Mouse (Mus musculus): ENCODE data around the gene Srgap3.

The Srgap3 gene

DNA sequence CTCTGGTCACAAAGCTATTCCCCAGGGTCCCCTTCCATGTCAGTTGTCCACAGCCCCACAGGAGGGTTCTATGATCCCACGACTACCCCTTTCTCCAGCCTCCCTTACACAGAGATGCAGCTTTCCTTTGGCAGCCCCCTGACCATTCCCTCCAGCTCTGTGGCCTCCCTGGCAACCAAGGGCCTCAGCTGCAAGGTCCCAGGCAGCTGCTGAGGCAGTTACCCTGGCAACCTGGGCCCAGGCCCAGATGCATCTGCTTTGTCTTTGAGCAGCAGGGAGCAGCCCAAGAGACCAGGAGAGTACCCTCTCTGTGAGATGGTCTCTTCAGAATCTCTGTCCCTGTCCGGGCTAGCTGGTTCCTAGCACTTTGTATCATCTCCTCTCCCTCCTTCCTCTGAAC, 108.2 kb downstream of the Srgap3 start:
- H3K9me3 ChIP-seq (ENCODE audit: low read length): no peaks in the 10 kb centered on the region
- TF ChIP-seq POU5F1 (IDR thresholded peaks at IDR 0.05; ENCODE audit: borderline replicate concordance, low read length): no peak
- no peak for TF ChIP-seq CTCF (conservative IDR thresholded peaks at IDR 0.05; ENCODE audit: low read length)
- no peak for TF ChIP-seq NANOG (IDR thresholded peaks at IDR 0.05; ENCODE audit: borderline replicate concordance, low read length)

DNA sequence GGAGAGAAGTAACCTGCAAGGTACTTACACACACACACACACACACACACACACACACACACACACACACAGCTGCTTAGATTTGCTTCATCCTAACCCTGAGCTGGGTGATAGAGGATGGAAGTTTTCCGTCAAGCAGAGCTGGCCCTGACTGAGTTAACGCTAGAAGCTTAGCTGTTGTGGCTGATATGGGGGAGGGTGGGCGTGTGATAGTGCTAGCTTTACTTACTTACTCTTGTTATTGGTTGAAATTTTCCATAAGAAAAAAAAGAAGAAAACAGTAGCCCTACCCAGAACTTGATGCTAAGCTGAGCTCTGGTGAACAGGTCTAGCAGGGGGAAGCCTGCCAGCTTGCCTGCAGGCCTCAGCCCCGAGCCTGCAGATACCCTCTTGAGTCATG, 110.4 kb downstream of the Srgap3 start:
- Histone ChIP-seq H3K4me1 (replicated peaks; ENCODE audit: low read depth, low read length) (peaks cover 28% of the 10 kb centered on the region), H3K9me3 (ENCODE audit: low read length) (no peaks in the 10 kb centered on the region), H3K4me3 (replicated peaks; ENCODE audit: low read length) (no peak overlapping the region), H3K36me3 (ENCODE audit: insufficient read depth, low read length) (no peaks in the 10 kb centered on the region), H3K27me3 (ENCODE audit: insufficient read depth, low read length) (no peaks in the 10 kb centered on the region)
- TF ChIP-seq POU5F1 (IDR thresholded peaks at IDR 0.05; ENCODE audit: borderline replicate concordance, low read length) (no peak), CTCF (conservative IDR thresholded peaks at IDR 0.05; ENCODE audit: low read length) (no peak), NANOG (IDR thresholded peaks at IDR 0.05; ENCODE audit: borderline replicate concordance, low read length) (no peak)

More for the DNA sequence above, 108.2 kb downstream of the Srgap3 start:
- Histone ChIP-seq H3K36me3 (ENCODE audit: insufficient read depth, low read length) (no peaks in the 10 kb centered on the region), H3K4me1 (replicated peaks; ENCODE audit: low read depth, low read length) (peaks cover 23% of the 10 kb centered on the region), H3K27me3 (ENCODE audit: insufficient read depth, low read length) (no peaks in the 10 kb centered on the region), H3K4me3 (replicated peaks; ENCODE audit: low read length) (no peak overlapping the region)

DNA sequence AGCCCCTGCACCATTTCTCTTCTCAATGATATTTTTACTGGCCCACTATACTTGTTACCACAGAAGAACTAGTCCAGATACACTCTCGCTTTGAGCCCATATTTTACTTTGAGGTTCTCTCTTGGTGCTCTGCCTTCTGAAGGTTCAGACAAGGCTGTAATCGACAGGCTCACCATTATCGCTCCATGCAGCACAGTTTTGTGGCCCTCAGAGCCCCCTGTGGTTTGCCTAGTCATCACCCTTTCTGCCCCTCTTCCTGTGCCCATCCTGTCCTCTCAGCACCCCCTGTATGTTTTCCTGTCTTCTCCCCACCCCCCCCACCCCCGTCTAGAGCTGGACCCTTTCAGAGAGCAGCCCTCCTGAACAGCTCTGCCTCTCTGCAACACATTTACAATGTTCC, 111.7 kb downstream of the Srgap3 start:
- no peak overlapping the region for H3K4me3 ChIP-seq (replicated peaks; ENCODE audit: low read length)
- no peaks in the 10 kb centered on the region for H3K9me3 ChIP-seq (ENCODE audit: low read length)
- H3K4me1 ChIP-seq (replicated peaks; ENCODE audit: low read depth, low read length): peaks cover 28% of the 10 kb centered on the region
- no peak for TF ChIP-seq CTCF (conservative IDR thresholded peaks at IDR 0.05; ENCODE audit: low read length)
- TF ChIP-seq POU5F1 (IDR thresholded peaks at IDR 0.05; ENCODE audit: borderline replicate concordance, low read length): no peak
- TF ChIP-seq NANOG (IDR thresholded peaks at IDR 0.05; ENCODE audit: borderline replicate concordance, low read length): no peak
- no peaks in the 10 kb centered on the region for H3K36me3 ChIP-seq (ENCODE audit: insufficient read depth, low read length)
- 0 out of 2 replicates have a peak, but pooled peaks cover 2% of the 10 kb centered on the region for H3K27me3 ChIP-seq (ENCODE audit: insufficient read depth, low read length)

DNA sequence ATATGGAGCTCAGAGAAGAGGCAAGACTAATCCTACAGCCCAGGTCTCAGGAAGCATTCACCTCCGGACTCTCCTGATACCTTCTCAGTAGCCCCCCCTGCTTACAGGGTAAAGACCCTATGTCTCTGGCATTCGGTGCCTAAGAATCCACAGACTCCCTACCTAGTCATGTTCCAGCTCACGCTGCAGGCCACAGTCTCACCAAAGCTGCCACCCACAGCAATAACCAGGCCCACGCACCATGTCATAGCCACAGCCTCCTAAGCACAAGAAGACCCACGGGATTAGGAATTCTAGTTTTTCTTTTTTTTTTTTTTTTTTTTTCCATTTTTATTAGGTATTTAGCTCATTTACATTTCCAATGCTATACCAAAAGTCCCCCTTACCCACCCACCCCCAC, 112.6 kb downstream of the Srgap3 start:
- Histone ChIP-seq H3K36me3 (ENCODE audit: insufficient read depth, low read length) (no peaks in the 10 kb centered on the region), H3K4me3 (replicated peaks; ENCODE audit: low read length) (no peak overlapping the region), H3K27me3 (ENCODE audit: insufficient read depth, low read length) (0 out of 2 replicates have a peak, but pooled peaks cover 7% of the 10 kb centered on the region), H3K4me1 (replicated peaks; ENCODE audit: low read depth, low read length) (peaks cover 34% of the 10 kb centered on the region), H3K9me3 (ENCODE audit: low read length) (no peaks in the 10 kb centered on the region)
- TF ChIP-seq NANOG (IDR thresholded peaks at IDR 0.05; ENCODE audit: borderline replicate concordance, low read length): no peak
- no peak for TF ChIP-seq POU5F1 (IDR thresholded peaks at IDR 0.05; ENCODE audit: borderline replicate concordance, low read length)
- TF ChIP-seq CTCF (conservative IDR thresholded peaks at IDR 0.05; ENCODE audit: low read length): no peak

DNA sequence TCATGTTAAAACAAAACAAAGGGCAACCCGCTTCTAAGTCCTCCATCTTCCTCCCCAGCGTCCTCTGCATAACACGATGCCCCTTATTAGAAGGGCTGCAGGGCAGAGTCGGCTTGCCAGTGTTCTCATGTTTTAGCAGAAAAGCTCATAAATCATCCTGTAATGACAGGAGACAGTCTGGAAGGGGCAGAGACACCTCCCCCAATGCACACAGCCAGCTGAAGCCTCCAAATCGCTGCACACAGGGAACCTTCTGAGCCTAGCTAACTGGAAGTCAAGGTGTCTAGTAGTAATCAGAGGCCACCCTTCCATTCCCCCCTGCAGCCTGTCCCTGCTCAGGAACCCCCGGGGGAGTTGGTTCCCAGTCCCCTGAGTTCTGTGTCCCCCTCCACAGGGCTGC, 113.3 kb downstream of the Srgap3 start:
- Histone ChIP-seq H3K4me3 (replicated peaks; ENCODE audit: low read length) (no peak overlapping the region), H3K27me3 (ENCODE audit: insufficient read depth, low read length) (peaks cover 12% of the 10 kb centered on the region; the same call in 1 of the 2 replicates), H3K36me3 (ENCODE audit: insufficient read depth, low read length) (no peaks in the 10 kb centered on the region), H3K4me1 (replicated peaks; ENCODE audit: low read depth, low read length) (peaks cover 41% of the 10 kb centered on the region), H3K9me3 (ENCODE audit: low read length) (no peaks in the 10 kb centered on the region)
- TF ChIP-seq NANOG (IDR thresholded peaks at IDR 0.05; ENCODE audit: borderline replicate concordance, low read length): no peak
- TF ChIP-seq POU5F1 (IDR thresholded peaks at IDR 0.05; ENCODE audit: borderline replicate concordance, low read length): no peak
- TF ChIP-seq CTCF (conservative IDR thresholded peaks at IDR 0.05; ENCODE audit: low read length): no peak

DNA sequence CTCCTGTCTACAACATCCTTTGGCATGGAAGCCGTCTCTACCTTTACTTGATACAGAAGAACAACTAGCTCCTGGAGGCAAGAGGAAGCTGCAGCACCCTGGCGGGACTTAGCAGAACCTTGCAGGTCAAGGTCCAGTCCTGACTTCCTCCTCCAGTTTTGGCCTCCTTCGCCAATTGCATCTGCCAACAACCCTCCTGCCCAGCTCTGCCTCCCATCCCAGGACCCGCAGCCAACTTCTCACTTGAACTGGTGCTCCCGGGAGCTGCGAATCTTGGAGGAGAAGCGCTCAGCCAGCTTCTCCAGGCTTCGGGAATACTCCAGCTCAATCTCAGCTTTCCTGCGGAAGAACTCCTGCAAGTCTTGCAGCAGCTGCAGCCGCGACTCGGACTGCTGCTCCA, 117.9 kb downstream of the Srgap3 start:
- Histone ChIP-seq H3K9me3 (ENCODE audit: low read length) (no peaks in the 10 kb centered on the region), H3K4me1 (replicated peaks; ENCODE audit: low read depth, low read length) (peaks cover 24% of the 10 kb centered on the region), H3K27me3 (ENCODE audit: insufficient read depth, low read length) (peaks cover 14% of the 10 kb centered on the region; the same call in 1 of the 2 replicates), H3K36me3 (ENCODE audit: insufficient read depth, low read length) (no peaks in the 10 kb centered on the region), H3K4me3 (replicated peaks; ENCODE audit: low read length) (peak overlapping the region; percentile 60)
- TF ChIP-seq CTCF (conservative IDR thresholded peaks at IDR 0.05; ENCODE audit: low read length) (no peak), POU5F1 (IDR thresholded peaks at IDR 0.05; ENCODE audit: borderline replicate concordance, low read length) (no peak), NANOG (IDR thresholded peaks at IDR 0.05; ENCODE audit: borderline replicate concordance, low read length) (no peak)

DNA sequence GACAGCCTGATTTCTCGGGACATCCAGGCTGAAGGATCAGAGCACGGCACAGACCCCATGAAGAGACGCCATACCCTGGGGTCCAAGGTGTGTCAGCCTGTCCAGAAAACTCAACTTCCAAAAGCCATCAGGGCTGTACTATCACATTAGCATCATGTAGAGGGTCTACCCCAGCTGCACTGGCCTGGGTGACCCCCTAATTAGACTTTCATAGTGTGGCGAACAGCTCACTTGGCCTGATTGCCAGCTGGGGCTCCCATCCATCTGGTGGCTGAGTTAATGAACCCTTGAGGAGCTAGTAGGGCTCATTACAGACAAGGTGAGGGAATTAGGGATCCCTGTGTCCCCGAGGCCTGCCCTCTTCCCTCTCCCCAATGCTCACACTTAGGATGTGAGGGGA, 118.6 kb downstream of the Srgap3 start:
- H3K36me3 ChIP-seq (ENCODE audit: insufficient read depth, low read length): no peaks in the 10 kb centered on the region
- H3K27me3 ChIP-seq (ENCODE audit: insufficient read depth, low read length): peaks cover 14% of the 10 kb centered on the region; the same call in 1 of the 2 replicates
- no peak for TF ChIP-seq POU5F1 (IDR thresholded peaks at IDR 0.05; ENCODE audit: borderline replicate concordance, low read length)
- TF ChIP-seq NANOG (IDR thresholded peaks at IDR 0.05; ENCODE audit: borderline replicate concordance, low read length): no peak
- TF ChIP-seq CTCF (conservative IDR thresholded peaks at IDR 0.05; ENCODE audit: low read length): no peak
- H3K4me1 ChIP-seq (replicated peaks; ENCODE audit: low read depth, low read length): peaks cover 16% of the 10 kb centered on the region
- no peak overlapping the region for H3K4me3 ChIP-seq (replicated peaks; ENCODE audit: low read length)
- H3K9me3 ChIP-seq (ENCODE audit: low read length): no peaks in the 10 kb centered on the region

DNA sequence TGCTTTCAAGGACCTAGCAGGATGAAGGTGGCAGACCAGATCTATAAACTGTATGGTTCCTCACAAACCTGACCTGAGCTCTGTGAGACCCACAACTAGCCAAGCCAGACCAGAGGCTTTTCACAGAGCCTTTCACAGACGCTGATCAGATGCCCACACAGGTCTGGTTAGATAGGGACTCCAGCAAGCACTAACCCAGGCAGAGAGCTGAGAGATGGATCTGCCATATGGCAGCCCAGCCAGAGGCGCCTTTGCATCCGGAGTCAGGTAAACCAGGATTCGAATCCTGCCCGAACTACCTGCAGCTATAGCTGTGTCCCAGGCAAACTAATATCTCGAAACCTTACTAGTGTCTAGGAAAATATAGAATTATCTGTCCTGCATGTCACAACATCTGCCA, 121.4 kb downstream of the Srgap3 start:
- no peaks in the 10 kb centered on the region for H3K36me3 ChIP-seq (ENCODE audit: insufficient read depth, low read length)
- peaks cover 14% of the 10 kb centered on the region; the same call in 1 of the 2 replicates for H3K27me3 ChIP-seq (ENCODE audit: insufficient read depth, low read length)
- no peak for TF ChIP-seq CTCF (conservative IDR thresholded peaks at IDR 0.05; ENCODE audit: low read length)
- TF ChIP-seq NANOG (IDR thresholded peaks at IDR 0.05; ENCODE audit: borderline replicate concordance, low read length): no peak
- no peak for TF ChIP-seq POU5F1 (IDR thresholded peaks at IDR 0.05; ENCODE audit: borderline replicate concordance, low read length)
- no peaks in the 10 kb centered on the region for H3K9me3 ChIP-seq (ENCODE audit: low read length)
- H3K4me3 ChIP-seq (replicated peaks; ENCODE audit: low read length): no peak overlapping the region
- H3K4me1 ChIP-seq (replicated peaks; ENCODE audit: low read depth, low read length): peaks cover 15% of the 10 kb centered on the region

DNA sequence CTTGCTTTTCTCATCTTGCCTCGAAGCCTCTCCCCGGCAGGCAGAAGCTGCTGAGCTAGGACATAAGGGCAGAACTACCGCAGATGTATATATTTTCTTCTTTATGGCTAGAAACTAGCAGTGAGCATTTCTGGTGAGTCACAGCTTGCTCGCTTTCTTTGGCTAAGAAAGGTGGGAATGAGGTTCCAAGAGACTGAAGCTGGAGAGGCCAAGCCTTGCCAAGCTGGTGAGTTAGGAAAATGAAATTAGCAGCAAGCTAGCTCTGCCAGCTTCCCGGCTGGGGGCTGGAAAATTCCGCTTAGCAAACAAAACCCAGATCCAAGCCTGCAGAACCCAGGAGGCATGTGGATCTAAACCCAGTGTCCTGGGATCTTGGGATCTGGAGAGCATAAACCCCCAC, 124.0 kb downstream of the Srgap3 start:
- H3K27me3 ChIP-seq (ENCODE audit: insufficient read depth, low read length): no peaks in the 10 kb centered on the region; the same call in 1 of the 2 replicates
- TF ChIP-seq NANOG (IDR thresholded peaks at IDR 0.05; ENCODE audit: borderline replicate concordance, low read length): no peak
- H3K4me3 ChIP-seq (replicated peaks; ENCODE audit: low read length): no peak overlapping the region
- no peaks in the 10 kb centered on the region for H3K36me3 ChIP-seq (ENCODE audit: insufficient read depth, low read length)
- no peaks in the 10 kb centered on the region for H3K4me1 ChIP-seq (replicated peaks; ENCODE audit: low read depth, low read length)
- H3K9me3 ChIP-seq (ENCODE audit: low read length): no peaks in the 10 kb centered on the region

Measured in E14TG2a.4 (cell line).